Mouse (Mus musculus) neutrophil, adult 5-6 weeks (primary cell): ENCODE data around the gene Arhgap31. TPM values are rescaled to one million over a fixed set of nuclear protein-coding genes. Genes with fewer than 3 reads are reported as not detected.

Experiments used
- ATAC-seq: fragments of 151-379, 151-347 bp; 2 replicates; pipeline ENCODE4 v1.8.0; 2017; ENCODE audit warnings: mild to moderate bottlenecking, moderate TSS enrichment; ENCODE audit not compliant: insufficient number of reproducible peaks, poor library complexity, low FRiP score, severe bottlenecking; ENCODE audit errors: extremely low read depth
- total RNA-seq: library from RNA; stranded (forward); fragments of 200-1000 nt; gene quantifications from 2 replicates; pipeline ENCODE4 v1.2.3, GENCODE M21; 2017

The Arhgap31 gene
- total RNA-seq, 1 experiment from 2014 or later: 19.4 TPM

- no peak for ATAC-seq
Measured at GRCm38 (mm10) chr16:38668871-38669675, 44.0 kb downstream of the Arhgap31 start.

GRCm38 (mm10) chr16:38666523-38666922, 46.6 kb downstream of the Arhgap31 start:
- no peak for ATAC-seq

- ATAC-seq: no peak
Measured at GRCm38 (mm10) chr16:38666016-38666415, 47.1 kb downstream of the Arhgap31 start.

GRCm38 (mm10) chr16:38662575-38662974, 50.5 kb downstream of the Arhgap31 start:
- no peak for ATAC-seq

- no peak for ATAC-seq
Measured at GRCm38 (mm10) chr16:38654308-38654707, 58.8 kb downstream of the Arhgap31 start.

GRCm38 (mm10) chr16:38653390-38653871, 59.6 kb downstream of the Arhgap31 start:
- ATAC-seq: peak; percentile 13; the same call in 1 of the 2 replicates

- ATAC-seq: no peak
Measured at GRCm38 (mm10) chr16:38652653-38653052, 60.4 kb downstream of the Arhgap31 start.

GRCm38 (mm10) chr16:38651721-38652231, 61.3 kb downstream of the Arhgap31 start:
- no peak for ATAC-seq

GRCm38 (mm10) chr16:38651306-38651705, 61.8 kb downstream of the Arhgap31 start:
- no peak for ATAC-seq

- ATAC-seq: no peak
Measured at GRCm38 (mm10) chr16:38649431-38649827, 63.6 kb downstream of the Arhgap31 start.

- ATAC-seq: no peak
Measured at GRCm38 (mm10) chr16:38648783-38649430, 64.2 kb downstream of the Arhgap31 start.

GRCm38 (mm10) chr16:38648155-38648554, 64.9 kb downstream of the Arhgap31 start:
- ATAC-seq: no peak

GRCm38 (mm10) chr16:38644455-38644854, 68.6 kb downstream of the Arhgap31 start:
- no peak for ATAC-seq

GRCm38 (mm10) chr16:38637085-38637484, 76.0 kb downstream of the Arhgap31 start:
- ATAC-seq: 0 out of 2 replicates have a peak, but pooled peaks have one; percentile 2

GRCm38 (mm10) chr16:38636682-38637081, 76.4 kb downstream of the Arhgap31 start:
- peak; percentile 82 for ATAC-seq

GRCm38 (mm10) chr16:38635833-38636390, 77.2 kb downstream of the Arhgap31 start:
- no peak; the same call in 1 of the 2 replicates for ATAC-seq

- peak; percentile 75 for ATAC-seq
Measured at GRCm38 (mm10) chr16:38632147-38632546, 80.9 kb downstream of the Arhgap31 start.

GRCm38 (mm10) chr16:38625811-38626369, 87.2 kb downstream of the Arhgap31 start:
- no peak for ATAC-seq

- no peak for ATAC-seq
Measured at GRCm38 (mm10) chr16:38625411-38625810, 87.7 kb downstream of the Arhgap31 start.
